Mouse (Mus musculus): ENCODE measurements around the gene Olfr985. TPM values are rescaled to one million over a fixed set of nuclear protein-coding genes. Genes with fewer than 3 reads are reported as not detected.

Gene Olfr985
- total RNA-seq (2021): not detected
- long read RNA-seq, experiment 1: 0 reads
- long read RNA-seq, experiment 2: 0 reads

DNA sequence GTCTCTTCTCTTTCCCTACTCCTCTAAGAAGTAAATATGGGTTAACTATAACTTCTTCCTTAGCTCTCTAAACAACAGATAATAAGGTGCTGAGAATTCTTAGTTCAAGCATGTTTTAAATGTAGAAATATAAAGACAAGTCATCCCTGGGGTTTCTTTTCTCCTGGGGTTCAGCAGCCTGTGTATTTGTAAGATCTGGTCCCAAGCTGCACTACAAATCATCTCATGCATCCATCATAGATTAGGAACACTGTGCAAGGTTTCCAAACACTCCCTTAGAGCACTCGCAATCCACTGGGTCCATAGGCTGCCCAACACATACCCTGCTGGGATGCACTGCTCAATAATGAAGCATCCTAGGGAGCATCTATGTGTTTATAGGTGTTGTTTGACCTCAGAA, at the start of gene Olfr985:
Olfr985 (minus strand) TSS at position 101 of the 400 bp plus-strand sequence.
- no peak for DNase-seq (ENCODE audit: low spot score in 2 of 2)

DNA sequence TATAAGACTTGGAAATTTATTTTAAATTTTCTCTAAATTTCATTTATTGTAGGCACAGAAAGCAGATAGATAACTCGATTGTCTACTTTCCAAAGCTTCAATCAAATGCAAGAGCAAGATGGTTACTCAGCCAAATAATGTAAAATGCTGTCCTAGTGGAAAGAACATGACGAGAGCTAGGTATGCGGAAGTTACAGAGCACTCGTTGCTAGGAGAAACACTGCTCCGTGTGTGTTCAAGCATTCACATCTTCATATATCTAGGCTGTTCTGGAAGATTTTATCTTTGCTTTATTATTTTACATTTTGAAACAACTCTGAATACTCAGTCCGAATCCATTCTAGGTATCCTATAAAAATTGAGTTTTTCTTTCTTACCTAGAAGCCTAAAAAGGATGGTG, 47.0 kb upstream of the Olfr985 start:
- no peak for DNase-seq (ENCODE audit: low spot score in 2 of 2)

DNA sequence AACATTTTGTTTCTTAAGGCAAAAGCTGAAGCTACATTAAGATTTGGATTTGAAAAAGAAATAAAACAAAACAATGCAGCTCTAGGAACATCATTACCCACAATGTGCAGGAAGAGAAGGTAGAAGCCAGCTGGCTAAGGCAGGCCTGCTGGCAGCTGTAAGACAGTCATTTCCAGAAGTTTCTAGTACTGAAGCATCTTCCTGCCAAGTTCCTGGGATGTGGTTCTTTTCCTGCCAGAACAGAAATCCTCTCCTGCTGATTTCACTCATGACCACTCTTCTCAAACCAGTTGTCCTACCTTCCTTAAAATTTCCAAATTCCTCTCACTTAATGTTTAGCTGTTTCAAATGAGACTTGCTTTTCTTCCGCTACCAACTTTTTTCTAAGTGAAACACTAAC, 36.5 kb upstream of the Olfr985 start:
- no peak for DNase-seq (ENCODE audit: low spot score in 2 of 2)

DNA sequence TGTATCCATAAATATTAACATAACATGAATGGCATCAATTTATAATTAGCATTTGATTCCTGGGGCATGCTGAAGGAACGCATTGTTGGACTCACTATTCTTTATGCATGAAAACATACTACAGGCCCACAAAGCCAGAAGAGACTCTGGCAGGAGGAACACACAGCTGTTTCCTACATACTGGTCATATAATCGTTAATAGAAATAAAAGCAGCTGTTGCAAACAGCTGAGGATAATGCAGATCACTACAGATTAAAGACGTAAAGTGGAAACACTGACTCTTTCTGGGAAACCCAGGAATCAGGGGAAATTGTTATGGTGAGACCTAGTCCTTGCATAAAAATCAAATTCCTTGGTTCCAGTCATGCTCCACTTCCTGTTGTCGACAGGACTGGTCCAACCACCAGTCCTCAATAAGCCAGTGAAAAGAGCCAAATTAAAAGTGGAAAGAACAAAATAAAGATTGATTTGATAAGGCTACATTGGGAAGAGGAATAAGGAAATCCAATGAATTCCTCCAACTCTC, 25.2 kb upstream of the Olfr985 start:
- no peak for DNase-seq (ENCODE audit: low spot score in 2 of 2)

DNA sequence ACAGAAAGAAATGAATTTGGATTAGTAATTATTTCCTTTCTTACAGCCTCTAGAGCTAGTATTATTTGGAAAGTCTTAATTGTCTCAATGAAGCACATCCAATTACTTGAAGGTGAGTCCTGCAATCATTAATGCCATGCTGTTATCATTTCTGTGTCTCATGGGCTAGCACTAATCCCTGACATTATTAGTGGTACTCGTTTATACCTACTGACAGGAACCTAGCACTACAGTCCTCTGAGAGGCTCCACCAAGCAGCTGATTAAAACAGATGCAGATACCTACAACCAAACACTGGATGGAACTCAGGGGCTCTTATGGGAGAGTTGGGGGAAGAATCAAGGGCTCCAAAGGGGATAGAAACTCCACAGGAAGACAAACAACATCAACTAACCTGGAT, 11.6 kb upstream of the Olfr985 start:
- DNase-seq (ENCODE audit: low spot score in 2 of 2): no peak

DNA sequence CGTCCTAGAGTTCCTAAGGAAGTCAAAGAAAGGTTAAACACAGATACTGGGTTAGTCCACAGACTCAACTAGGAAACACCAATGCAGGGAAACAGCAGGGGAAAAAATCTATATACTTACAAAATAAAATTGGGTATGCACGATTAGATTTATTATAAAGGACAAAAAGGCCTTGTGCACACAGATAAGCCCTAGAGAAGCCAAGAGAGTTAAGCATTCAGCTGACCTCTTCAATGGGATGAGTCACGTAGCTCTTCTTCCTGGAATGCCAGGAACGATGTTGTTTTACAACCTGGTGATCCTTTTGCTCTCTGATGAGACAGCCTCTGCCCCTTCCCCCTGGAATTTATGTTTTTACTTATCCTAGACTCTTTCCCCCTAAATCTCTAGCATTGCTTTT, 9.5 kb upstream of the Olfr985 start:
- no peak for DNase-seq (ENCODE audit: low spot score in 2 of 2)

DNA sequence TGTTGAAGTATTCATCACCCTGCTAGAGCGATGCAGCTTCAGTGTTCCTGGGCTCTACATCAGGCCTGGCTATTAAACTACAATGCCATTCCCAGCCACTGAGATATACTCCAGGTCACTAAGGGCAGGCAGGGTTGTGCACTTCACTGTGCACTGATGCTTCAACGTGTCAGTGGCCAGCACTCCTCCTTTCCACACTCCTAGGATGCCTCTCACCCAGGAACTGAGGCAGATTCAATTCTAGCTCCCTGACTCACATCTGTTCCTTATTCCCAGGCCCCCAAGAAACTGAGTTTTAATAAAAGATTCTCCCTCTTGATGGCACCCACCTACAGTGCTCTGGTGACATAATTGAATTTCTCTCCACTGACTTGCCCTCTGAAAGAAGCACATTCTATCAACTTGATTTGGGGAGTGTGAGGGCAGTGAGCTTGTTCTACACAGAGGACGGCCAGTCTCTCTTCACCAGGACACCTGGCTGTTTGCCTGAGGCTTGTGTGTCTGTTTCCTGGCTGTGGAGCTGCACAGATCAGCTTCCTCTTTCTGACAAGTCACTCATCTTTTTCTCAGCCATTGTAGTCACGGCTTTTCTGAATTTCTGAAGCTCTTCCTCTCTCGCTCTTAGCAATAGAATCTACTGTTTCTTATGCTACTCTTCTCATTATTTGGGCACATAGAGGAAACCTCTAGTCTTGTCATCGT, 7.2 kb upstream of the Olfr985 start:
- no peak for DNase-seq (ENCODE audit: low spot score in 2 of 2)

DNA sequence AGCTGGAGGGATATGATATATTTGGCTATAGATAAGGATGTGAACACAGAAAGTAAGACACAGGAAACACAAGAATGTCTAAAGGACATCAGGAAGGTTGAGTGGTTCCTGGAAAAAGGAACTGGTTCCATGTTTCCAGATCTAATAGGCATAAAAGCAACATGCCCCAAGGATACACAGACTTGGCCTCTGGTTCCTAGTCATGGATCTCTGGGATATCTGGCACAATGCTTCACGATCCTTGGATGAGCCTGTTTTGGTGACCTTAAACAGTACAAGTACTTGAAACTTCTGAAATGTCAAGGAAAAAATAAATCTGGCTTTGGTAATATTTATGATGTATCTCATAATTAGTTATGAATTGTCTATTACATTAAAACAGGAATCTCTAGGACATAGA, 572 bp upstream of the Olfr985 start:
- no peak for DNase-seq (ENCODE audit: low spot score in 2 of 2)

DNA sequence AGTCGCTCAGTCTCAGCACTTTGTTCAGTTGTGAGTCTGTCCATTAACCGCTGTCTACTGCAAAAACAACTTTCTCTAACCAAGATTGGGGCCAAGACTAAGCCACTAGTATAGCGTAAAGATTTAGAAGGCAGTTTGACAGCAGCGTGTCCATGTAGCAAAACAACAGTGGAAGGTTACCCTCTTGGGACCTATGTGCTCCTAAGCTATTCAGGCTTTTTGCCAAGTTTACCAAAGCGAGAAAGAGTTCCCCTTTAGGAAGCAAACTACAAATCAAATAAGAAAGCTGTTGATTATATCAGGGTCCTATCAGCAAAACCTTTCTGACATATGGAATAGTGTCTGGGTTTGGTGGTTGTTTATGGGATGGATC, 12.7 kb downstream of the Olfr985 start:
- no peak for DNase-seq (ENCODE audit: low spot score in 2 of 2)

DNA sequence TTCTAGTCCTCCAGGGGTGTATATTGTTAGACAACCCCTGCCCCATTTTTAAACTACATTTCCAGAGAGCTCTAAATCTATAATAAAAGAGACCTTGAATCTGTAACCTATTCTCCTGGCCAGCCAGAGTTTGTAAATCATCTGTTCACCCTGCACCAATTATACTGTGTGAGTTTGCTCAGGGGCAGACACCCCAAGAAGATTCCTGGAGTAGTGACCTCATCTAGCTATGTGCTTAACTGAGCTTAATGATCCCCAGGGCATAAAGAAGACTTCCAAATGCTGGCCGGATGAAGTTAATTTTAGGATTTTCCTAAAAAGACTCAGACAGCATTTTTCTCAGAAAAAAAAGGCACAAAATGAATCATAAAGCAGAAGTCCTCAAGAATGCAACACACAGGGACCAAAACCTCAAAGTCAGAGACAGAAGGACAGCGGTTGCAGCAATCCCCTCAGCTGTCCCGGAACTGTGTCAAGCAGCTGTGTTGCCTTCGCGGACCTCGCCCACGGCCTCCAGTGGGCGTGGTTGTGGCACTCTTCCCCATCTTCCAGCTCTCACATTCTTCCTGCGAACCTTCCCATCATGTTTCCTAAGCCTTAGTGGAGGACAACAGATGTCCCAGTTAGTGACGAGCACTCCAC, 13.2 kb downstream of the Olfr985 start:
- DNase-seq (ENCODE audit: low spot score in 2 of 2): peak; percentile 32 to 41

DNA sequence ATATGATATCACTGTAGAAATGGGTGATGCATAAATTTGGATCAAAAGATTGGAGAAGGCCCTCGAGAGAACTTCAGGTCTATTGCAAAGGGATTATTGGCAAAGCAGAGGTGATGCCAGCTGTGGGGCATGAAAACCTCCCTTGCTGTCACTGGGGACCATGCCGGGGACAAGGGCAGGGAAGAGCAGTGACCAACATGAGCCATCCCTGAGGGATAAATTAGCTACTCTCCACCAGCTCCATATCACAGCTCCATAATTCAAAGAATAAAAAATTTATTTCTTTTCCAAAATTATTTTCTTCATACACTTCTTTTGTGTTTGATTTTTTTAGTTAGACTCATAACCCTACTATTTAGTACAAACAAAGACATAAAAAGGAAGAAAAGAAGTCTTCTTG, 15.9 kb downstream of the Olfr985 start, which contains the start of gene Olfr984:
Olfr984 (minus strand) TSS at position 101 of the 400 bp plus-strand sequence.
- DNase-seq (ENCODE audit: low spot score in 2 of 2): no peak

DNA sequence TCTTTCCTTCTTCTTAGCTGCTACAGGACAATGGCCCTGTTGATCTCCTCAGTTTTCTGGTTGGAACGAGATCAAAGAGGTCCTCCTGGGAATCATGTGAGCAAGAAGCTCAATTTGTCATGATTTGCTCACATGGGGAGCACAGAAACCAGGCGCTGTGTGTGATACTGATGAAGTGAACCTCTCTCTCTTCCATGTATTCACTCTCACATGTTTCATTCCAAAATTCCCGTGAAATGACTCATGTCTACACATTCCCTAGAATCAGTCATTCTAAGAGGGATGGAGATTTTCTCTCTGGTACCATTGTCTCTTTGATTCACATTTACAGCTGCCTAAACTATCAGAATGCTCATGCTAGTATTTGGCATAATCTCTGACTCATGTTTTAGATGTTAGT, 35.2 kb downstream of the Olfr985 start:
- no peak for DNase-seq (ENCODE audit: low spot score in 2 of 2)

DNA sequence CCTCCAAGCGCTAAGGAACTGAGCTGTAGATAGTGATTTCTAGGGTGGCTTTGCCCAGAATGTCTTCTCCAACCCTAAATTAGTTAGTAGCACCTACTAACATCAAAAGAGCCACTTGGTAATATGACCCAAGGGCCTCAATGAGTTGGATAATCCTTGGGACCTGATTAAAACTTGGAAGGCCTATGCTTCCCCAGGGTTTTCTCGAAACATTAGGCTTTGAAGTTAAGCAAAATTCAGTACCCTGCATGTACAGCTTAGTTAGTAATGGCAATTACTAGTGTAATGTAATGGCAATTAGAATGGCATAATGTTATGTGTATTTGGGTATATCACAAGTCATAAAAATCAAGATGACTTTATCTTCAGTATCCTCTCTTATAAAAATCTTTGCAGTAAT, 36.5 kb downstream of the Olfr985 start, which contains the start of gene Olfr983:
Olfr983 (minus strand) TSS at position 101 of the 400 bp plus-strand sequence.
- DNase-seq (ENCODE audit: low spot score in 2 of 2): no peak

Other genes with a start within 250 kb of the Olfr985 start
- not detected for gene Olfr229, start 222.8 kb downstream of the Olfr985 start, total RNA-seq (2021)
- gene Olfr974, start 192.7 kb downstream of the Olfr985 start, total RNA-seq (2021): not detected
- gene Olfr975, start 178.1 kb downstream of the Olfr985 start, total RNA-seq (2021): not detected
- gene Olfr976, start 169.1 kb downstream of the Olfr985 start, total RNA-seq (2021): not detected
- gene Olfr978, start 138.1 kb downstream of the Olfr985 start, total RNA-seq (2021): not detected
- not detected for gene Olfr979, start 126.7 kb downstream of the Olfr985 start, total RNA-seq (2021)
- gene Olfr980, start 120.6 kb downstream of the Olfr985 start, total RNA-seq (2021): not detected
- not detected for gene Olfr981, start 108.7 kb downstream of the Olfr985 start, total RNA-seq (2021)
- not detected for gene Olfr982, start 56.4 kb downstream of the Olfr985 start, total RNA-seq (2021)
- not detected for gene Olfr983, start 36.6 kb downstream of the Olfr985 start, total RNA-seq (2021)
- gene Olfr984, start 16.0 kb downstream of the Olfr985 start, total RNA-seq (2021): not detected
- gene Tmem225, start 17.9 kb upstream of the Olfr985 start, total RNA-seq (2021): not detected
- gene Olfr986, start 50.7 kb upstream of the Olfr985 start, total RNA-seq (2021): not detected
- 1 to 10 TPM; 3.4 to 3.6 TPM for gene Zfp202, start 62.1 kb upstream of the Olfr985 start, total RNA-seq (2021)
- 100 to 1,000 TPM; 115 to 118 TPM for gene Scn3b, start 139.0 kb upstream of the Olfr985 start, total RNA-seq (2021)

Data from left cerebral cortex, adult 18-20 months (tissue).